Mouse (Mus musculus): ENCODE measurements around the gene Socs7. TPM values are rescaled to one million over a fixed set of nuclear protein-coding genes. Genes with fewer than 3 reads are reported as not detected.

Socs7 gene
- polyA plus RNA-seq, 1 experiment = 13.5 TPM

- WGBS = 70% methylated on average over 10 of the region's 10 CpGs
- H3K4me1 ChIP-seq (ENCODE audit: control insufficient read depth, insufficient read depth, low read length) = peaks cover 3% of the 10 kb centered on the region; the same call in 1 of the 2 replicates
- TF ChIP-seq POLR2A (IDR thresholded peaks at IDR 0.05; ENCODE audit: low read depth, low read length) (no peak), CTCF (conservative IDR thresholded peaks at IDR 0.05; ENCODE audit: insufficient read depth, insufficient read length, low read depth, low read length) (no peak)
- H3K27me3 ChIP-seq (replicated peaks; ENCODE audit: control insufficient read depth, insufficient read depth, low read length) = no peaks in the 10 kb centered on the region
- no peak for DNase-seq
- no peak overlapping the region for H3K27ac ChIP-seq (ENCODE audit: insufficient read depth, low read depth, low read length)
- no peaks in the 10 kb centered on the region for H3K36me3 ChIP-seq (ENCODE audit: control insufficient read depth, insufficient read depth, low read length)
- H3K4me3 ChIP-seq (ENCODE audit: insufficient read depth, low read depth, low read length) = no peak overlapping the region
Observed at GRCm38 (mm10) chr11:97345446-97345845, 16.9 kb upstream of the Socs7 start.

- no peaks in the 10 kb centered on the region for H3K36me3 ChIP-seq (ENCODE audit: control insufficient read depth, insufficient read depth, low read length)
- no peak overlapping the region for H3K27ac ChIP-seq (ENCODE audit: insufficient read depth, low read depth, low read length)
- no peak for TF ChIP-seq POLR2A (IDR thresholded peaks at IDR 0.05; ENCODE audit: low read depth, low read length)
- TF ChIP-seq CTCF (conservative IDR thresholded peaks at IDR 0.05; ENCODE audit: insufficient read depth, insufficient read length, low read depth, low read length) = no peak
- H3K27me3 ChIP-seq (replicated peaks; ENCODE audit: control insufficient read depth, insufficient read depth, low read length) = no peaks in the 10 kb centered on the region
- WGBS = 87% methylated on average over 9 of the region's 9 CpGs
- H3K4me1 ChIP-seq (ENCODE audit: control insufficient read depth, insufficient read depth, low read length) = peaks cover 6% of the 10 kb centered on the region; the same call in 1 of the 2 replicates
- DNase-seq = no peak
- H3K4me3 ChIP-seq (ENCODE audit: insufficient read depth, low read depth, low read length) = no peak overlapping the region
Observed at GRCm38 (mm10) chr11:97346383-97346782, 16.0 kb upstream of the Socs7 start.

- Histone ChIP-seq H3K27me3 (replicated peaks; ENCODE audit: control insufficient read depth, insufficient read depth, low read length) (no peaks in the 10 kb centered on the region), H3K4me3 (ENCODE audit: insufficient read depth, low read depth, low read length) (no peak overlapping the region), H3K4me1 (ENCODE audit: control insufficient read depth, insufficient read depth, low read length) (peaks cover 6% of the 10 kb centered on the region; the same call in 1 of the 2 replicates), H3K36me3 (ENCODE audit: control insufficient read depth, insufficient read depth, low read length) (no peaks in the 10 kb centered on the region), H3K27ac (ENCODE audit: insufficient read depth, low read depth, low read length) (no peak overlapping the region)
- no peak for TF ChIP-seq POLR2A (IDR thresholded peaks at IDR 0.05; ENCODE audit: low read depth, low read length)
- no peak for TF ChIP-seq CTCF (conservative IDR thresholded peaks at IDR 0.05; ENCODE audit: insufficient read depth, insufficient read length, low read depth, low read length)
- WGBS = 88% methylated on average over 9 of the region's 9 CpGs
- no peak for DNase-seq
Observed at GRCm38 (mm10) chr11:97347291-97347690, 15.1 kb upstream of the Socs7 start.

- Histone ChIP-seq H3K27ac (ENCODE audit: insufficient read depth, low read depth, low read length) (0 out of 2 replicates have a peak overlapping the region, but pooled peaks have one; percentile 9), H3K27me3 (replicated peaks; ENCODE audit: control insufficient read depth, insufficient read depth, low read length) (no peaks in the 10 kb centered on the region), H3K4me3 (ENCODE audit: insufficient read depth, low read depth, low read length) (no peak overlapping the region), H3K36me3 (ENCODE audit: control insufficient read depth, insufficient read depth, low read length) (no peaks in the 10 kb centered on the region), H3K4me1 (ENCODE audit: control insufficient read depth, insufficient read depth, low read length) (peaks cover 6% of the 10 kb centered on the region; the same call in 1 of the 2 replicates)
- DNase-seq = peak; percentile 88
- 16% methylated on average over 2 of the region's 2 CpGs for WGBS
- TF ChIP-seq POLR2A (IDR thresholded peaks at IDR 0.05; ENCODE audit: low read depth, low read length) = no peak
- no peak for TF ChIP-seq CTCF (conservative IDR thresholded peaks at IDR 0.05; ENCODE audit: insufficient read depth, insufficient read length, low read depth, low read length)
Observed at GRCm38 (mm10) chr11:97350035-97350434, 12.3 kb upstream of the Socs7 start.

GRCm38 (mm10) chr11:97352027-97352684, 10.2 kb upstream of the Socs7 start, which contains the start of gene Gpr179:
Gpr179 (minus strand) TSS chr11:97352077.
- TF ChIP-seq CTCF (conservative IDR thresholded peaks at IDR 0.05; ENCODE audit: insufficient read depth, insufficient read length, low read depth, low read length) = no peak
- no peak for TF ChIP-seq POLR2A (IDR thresholded peaks at IDR 0.05; ENCODE audit: low read depth, low read length)
- no peaks in the 10 kb centered on the region for H3K27me3 ChIP-seq (replicated peaks; ENCODE audit: control insufficient read depth, insufficient read depth, low read length)
- no peak within 1 kb of the TSS for H3K4me3 ChIP-seq (ENCODE audit: insufficient read depth, low read depth, low read length)
- 85% methylated on average over 3 of the region's 3 CpGs for WGBS
- DNase-seq = no peak
- no peak within 1 kb of the TSS for H3K27ac ChIP-seq (ENCODE audit: insufficient read depth, low read depth, low read length)
- peaks cover 6% of the 10 kb centered on the region; the same call in 1 of the 2 replicates for H3K4me1 ChIP-seq (ENCODE audit: control insufficient read depth, insufficient read depth, low read length)
- H3K36me3 ChIP-seq (ENCODE audit: control insufficient read depth, insufficient read depth, low read length) = no peaks in the 10 kb centered on the region

GRCm38 (mm10) chr11:97352935-97353597, 9.3 kb upstream of the Socs7 start:
- TF ChIP-seq CTCF (conservative IDR thresholded peaks at IDR 0.05; ENCODE audit: insufficient read depth, insufficient read length, low read depth, low read length) (no peak), POLR2A (IDR thresholded peaks at IDR 0.05; ENCODE audit: low read depth, low read length) (no peak)
- 64% methylated on average over 4 of the region's 4 CpGs for WGBS
- Histone ChIP-seq H3K27ac (ENCODE audit: insufficient read depth, low read depth, low read length) (no peak overlapping the region), H3K27me3 (replicated peaks; ENCODE audit: control insufficient read depth, insufficient read depth, low read length) (no peaks in the 10 kb centered on the region), H3K4me1 (ENCODE audit: control insufficient read depth, insufficient read depth, low read length) (peaks cover 6% of the 10 kb centered on the region; the same call in 1 of the 2 replicates), H3K4me3 (ENCODE audit: insufficient read depth, low read depth, low read length) (no peak overlapping the region), H3K36me3 (ENCODE audit: control insufficient read depth, insufficient read depth, low read length) (no peaks in the 10 kb centered on the region)
- no peak for DNase-seq

- WGBS = 86% methylated on average over 2 of the region's 2 CpGs
- no peak overlapping the region for H3K27ac ChIP-seq (ENCODE audit: insufficient read depth, low read depth, low read length)
- TF ChIP-seq CTCF (conservative IDR thresholded peaks at IDR 0.05; ENCODE audit: insufficient read depth, insufficient read length, low read depth, low read length) (no peak), POLR2A (IDR thresholded peaks at IDR 0.05; ENCODE audit: low read depth, low read length) (no peak)
- no peaks in the 10 kb centered on the region for H3K27me3 ChIP-seq (replicated peaks; ENCODE audit: control insufficient read depth, insufficient read depth, low read length)
- no peak overlapping the region for H3K4me3 ChIP-seq (ENCODE audit: insufficient read depth, low read depth, low read length)
- peaks cover 6% of the 10 kb centered on the region; the same call in 1 of the 2 replicates for H3K4me1 ChIP-seq (ENCODE audit: control insufficient read depth, insufficient read depth, low read length)
- H3K36me3 ChIP-seq (ENCODE audit: control insufficient read depth, insufficient read depth, low read length) = no peaks in the 10 kb centered on the region
- DNase-seq = no peak
Observed at GRCm38 (mm10) chr11:97354646-97355045, 7.7 kb upstream of the Socs7 start.
